Mouse (Mus musculus) intestine, embryonic 14.5 days (tissue): ENCODE data around the gene Uimc1. TPM values are rescaled to one million over a fixed set of nuclear protein-coding genes. Genes with fewer than 3 reads are reported as not detected.

Source experiments
- ATAC-seq: fragments of 200-750 bp; cut with Nextera tagmentation; replicated peaks from 2 replicates; pipeline ENCODE4 v1.8.0; 2017; ENCODE audit warnings: low read depth, moderate number of reproducible peaks, moderate TSS enrichment, moderate library complexity; ENCODE audit not compliant: low FRiP score, low TSS enrichment
- DNase-seq: peaks from one replicate; pipeline ENCODE4 v3.0.0-alpha.2; 2018; ENCODE audit warnings: low spot score
- H3K27ac ChIP-seq: fragments of 300-500 bp; sonication (generic); 2 replicates; pipeline ENCODE4 v1.5.1; 2014; ENCODE audit warnings: low read depth, mild to moderate bottlenecking, control low read depth
- H3K27me3 ChIP-seq: fragments of 300-500 bp; sonication (generic); replicated peaks from 2 replicates; pipeline ENCODE4 v1.6.1; 2014; ENCODE audit warnings: low read length, control low read depth; ENCODE audit not compliant: control insufficient read depth, insufficient read depth
- H3K36me3 ChIP-seq: fragments of 300-500 bp; sonication (generic); 2 replicates; pipeline ENCODE4 v1.6.1; 2014; ENCODE audit warnings: low read length, control low read depth; ENCODE audit not compliant: control insufficient read depth, insufficient read depth
- H3K4me1 ChIP-seq: fragments of 300-500 bp; sonication (generic); replicated peaks from 2 replicates; pipeline ENCODE4 v1.6.1; 2014; ENCODE audit warnings: low read length, control low read depth, mixed read lengths; ENCODE audit not compliant: control insufficient read depth, insufficient read depth
- H3K4me2 ChIP-seq: fragments of 300-500 bp; sonication (generic); 2 replicates; pipeline ENCODE4 v1.6.1; 2014; ENCODE audit warnings: low read length
- H3K4me3 ChIP-seq: fragments of 300-500 bp; sonication (generic); 2 replicates; pipeline ENCODE4 v1.5.1; 2014; ENCODE audit warnings: low read depth, low read length, control low read depth, mixed read lengths
- H3K9ac ChIP-seq: fragments of 300-500 bp; sonication (generic); 2 replicates; pipeline ENCODE4 v1.6.1; 2014; ENCODE audit warnings: mild to moderate bottlenecking, low read length
- H3K9me3 ChIP-seq: fragments of 300-500 bp; sonication (generic); 2 replicates; pipeline ENCODE4 v1.6.1; 2016; ENCODE audit warnings: low read length, control low read depth; ENCODE audit not compliant: control insufficient read depth
- WGBS: fragments of 180-500 bp; shearing (Covaris S2); extraction: QIAGEN DNeasy Blood & Tissue Kit; methylation state at CpG from one replicate; pipeline ENCODE4 v1.1.7; 2014; 5-methylcytosine and 5-hydroxymethylcytosine counted together
- polyA plus RNA-seq: library from polyadenylated mRNA; unstranded; fragments of >200 nt; fragmentation: Nextera tagmentation; extraction: Ambion mirVana; gene quantifications from 2 replicates; pipeline ENCODE4 v1.2.1, GENCODE M21; 2014

Uimc1 gene
- 23.8 and 27.8 TPM in 2 replicates for polyA plus RNA-seq

DNA sequence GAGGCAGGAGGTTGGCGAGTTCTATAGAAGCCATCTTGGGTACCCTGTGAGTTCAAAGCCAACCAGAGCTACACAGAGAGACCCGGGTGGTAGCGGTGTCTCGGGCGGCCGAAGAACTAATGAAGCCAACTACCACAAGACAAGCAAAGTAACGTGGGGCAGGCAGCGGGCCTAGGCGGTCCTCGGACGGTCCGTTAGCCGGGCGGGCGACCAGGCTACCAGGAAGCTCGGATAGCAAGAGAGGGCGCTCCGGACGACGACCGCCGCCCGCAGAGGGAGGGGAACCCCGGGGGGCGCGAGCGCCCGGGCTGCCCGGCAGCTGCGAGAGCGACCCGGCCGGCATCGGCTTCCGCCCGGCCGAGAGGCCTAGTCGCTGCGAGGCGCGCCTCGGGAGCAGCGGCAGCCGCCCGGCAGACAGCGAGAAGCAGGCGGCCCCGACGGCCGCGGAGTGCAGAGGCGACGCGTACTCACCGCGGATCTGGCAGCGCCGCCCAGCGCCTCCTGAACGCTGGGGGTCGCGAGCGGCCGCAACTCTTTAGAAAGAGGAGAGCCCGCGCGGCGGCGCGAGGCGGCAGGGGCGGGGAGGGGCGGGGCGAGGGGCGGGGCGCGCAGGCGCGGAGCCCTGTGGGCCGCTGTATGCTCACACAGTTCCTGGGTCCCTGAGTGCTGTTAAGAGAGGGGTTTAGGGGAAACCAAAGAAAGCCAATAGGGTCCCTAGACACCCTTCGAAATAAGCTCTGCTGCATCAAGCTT lies at the start of gene Uimc1:
Gene Uimc1 (minus strand): TSS at position 575 of the 753 bp plus-strand sequence.
- H3K27ac ChIP-seq = peak within 1 kb of the TSS; percentile 91
- under 1% methylated on average over 68 of the region's 81 CpGs for WGBS
- H3K36me3 ChIP-seq = no peaks in the 10 kb centered on the region
- H3K9ac ChIP-seq = peak within 1 kb of the TSS; percentile 89
- ATAC-seq = peak; percentile 88
- peak within 1 kb of the TSS; percentile 71 for H3K4me2 ChIP-seq
- H3K4me1 ChIP-seq = 0 out of 2 replicates have a peak, but pooled peaks cover 3% of the 10 kb centered on the region
- no peaks in the 10 kb centered on the region for H3K9me3 ChIP-seq
- peak; percentile 88 for DNase-seq
- H3K27me3 ChIP-seq = no peaks in the 10 kb centered on the region
- peak within 1 kb of the TSS; percentile 71 for H3K4me3 ChIP-seq

DNA sequence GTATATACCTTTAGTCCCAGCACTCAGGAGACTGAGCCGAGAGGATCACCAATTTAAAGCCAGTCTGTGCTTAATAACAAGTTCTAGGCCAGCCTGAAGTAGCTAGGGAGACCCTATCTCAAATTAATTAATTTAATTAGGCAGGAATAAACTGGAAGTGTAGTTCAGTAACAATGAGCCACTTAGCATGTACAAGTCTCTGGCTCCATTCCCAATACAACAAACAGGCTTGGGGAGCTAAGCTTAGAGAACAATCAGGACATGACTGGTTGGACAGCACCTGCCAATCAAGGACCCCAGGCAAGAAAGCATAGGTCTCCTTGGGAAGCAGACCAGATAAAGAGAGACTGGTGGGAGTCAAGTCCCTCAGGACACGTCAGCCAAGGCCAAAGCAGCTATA lies 40.2 kb upstream of the Uimc1 start:
- Histone ChIP-seq H3K36me3 (no peaks in the 10 kb centered on the region), H3K27me3 (no peaks in the 10 kb centered on the region), H3K4me2 (no peak overlapping the region), H3K9ac (no peak overlapping the region), H3K9me3 (no peaks in the 10 kb centered on the region), H3K4me3 (no peak overlapping the region), H3K27ac (no peak overlapping the region), H3K4me1 (0 out of 2 replicates have a peak, but pooled peaks cover 4% of the 10 kb centered on the region)
- DNase-seq = no peak
- WGBS = 72% methylated on average over 2 of the region's 2 CpGs
- no peak for ATAC-seq

DNA sequence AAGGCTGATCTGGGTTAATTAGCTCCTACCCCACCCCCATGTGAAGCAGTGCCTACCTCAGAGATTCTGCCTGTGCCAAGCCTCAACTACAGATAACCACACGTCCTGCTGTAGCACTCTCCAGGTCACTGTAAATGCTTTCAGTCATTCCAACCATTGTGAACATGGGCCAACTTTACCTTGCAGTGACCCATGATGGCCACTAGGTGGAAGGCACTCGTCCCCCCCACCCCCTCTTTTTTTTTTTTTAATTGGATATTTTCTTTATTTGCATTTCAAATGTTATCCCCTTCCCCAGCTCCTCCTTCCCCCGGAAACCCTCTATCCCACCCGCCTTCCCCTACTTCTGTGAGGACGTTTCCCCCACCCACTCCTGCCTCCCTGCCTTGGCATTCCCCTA lies 35.3 kb upstream of the Uimc1 start:
- 5% methylated on average over 5 of the region's 5 CpGs for WGBS
- Histone ChIP-seq H3K9me3 (no peaks in the 10 kb centered on the region), H3K4me2 (no peak overlapping the region), H3K4me1 (0 out of 2 replicates have a peak, but pooled peaks cover 4% of the 10 kb centered on the region), H3K27ac (no peak overlapping the region), H3K27me3 (no peaks in the 10 kb centered on the region), H3K4me3 (no peak overlapping the region), H3K36me3 (peaks cover 36% of the 10 kb centered on the region), H3K9ac (no peak overlapping the region)
- no peak for DNase-seq
- ATAC-seq = no peak

GRCm38 (mm10) chr13:55133448-55133847 lies 33.3 kb upstream of the Uimc1 start, which contains the start of gene Gm17617:
Gene Gm17617 (minus strand): TSS chr13:55133548.
- H3K27me3 ChIP-seq = no peaks in the 10 kb centered on the region
- H3K9ac ChIP-seq = no peak within 1 kb of the TSS
- 0 out of 2 replicates have a peak, but pooled peaks cover 4% of the 10 kb centered on the region for H3K4me1 ChIP-seq
- WGBS = 98% methylated on average over 2 of the region's 2 CpGs
- H3K36me3 ChIP-seq = peaks cover 53% of the 10 kb centered on the region
- no peak within 1 kb of the TSS for H3K4me3 ChIP-seq
- ATAC-seq (no peak), DNase-seq (no peak)
- no peak within 1 kb of the TSS for H3K4me2 ChIP-seq
- H3K9me3 ChIP-seq = no peaks in the 10 kb centered on the region
- no peak within 1 kb of the TSS for H3K27ac ChIP-seq

GRCm38 (mm10) chr13:55124903-55125302 lies 24.8 kb upstream of the Uimc1 start:
- Histone ChIP-seq H3K4me2 (no peak overlapping the region), H3K9ac (no peak overlapping the region), H3K36me3 (peaks cover 68% of the 10 kb centered on the region), H3K27me3 (no peaks in the 10 kb centered on the region), H3K4me1 (no peaks in the 10 kb centered on the region), H3K27ac (no peak overlapping the region), H3K4me3 (no peak overlapping the region), H3K9me3 (no peaks in the 10 kb centered on the region)
- ATAC-seq (no peak), DNase-seq (no peak)
- 92% methylated on average over 6 of the region's 6 CpGs for WGBS

DNA sequence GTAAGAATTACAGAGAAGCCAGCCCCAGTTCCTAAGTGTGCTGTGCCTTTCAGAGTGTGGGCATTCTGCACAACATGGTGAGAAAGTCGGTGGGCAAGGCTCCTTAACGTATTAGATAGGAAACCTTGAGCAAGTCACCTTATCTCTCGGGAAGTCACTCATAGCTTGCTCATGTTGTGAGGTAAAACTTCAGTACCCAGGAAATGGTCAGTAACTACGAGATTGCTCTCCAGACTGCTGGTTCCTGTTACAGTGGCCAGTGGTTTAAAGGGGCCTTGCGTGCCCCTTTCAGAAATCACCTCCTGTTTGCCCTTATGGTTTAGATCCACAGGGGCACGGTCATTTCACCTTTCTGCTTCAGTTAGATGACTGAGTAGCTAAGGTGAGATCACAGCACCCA lies 14.3 kb upstream of the Uimc1 start:
- H3K9ac ChIP-seq = no peak overlapping the region
- H3K36me3 ChIP-seq = peaks cover 53% of the 10 kb centered on the region
- ATAC-seq = no peak
- WGBS = 80% methylated on average over 6 of the region's 6 CpGs
- no peak overlapping the region for H3K4me3 ChIP-seq
- no peaks in the 10 kb centered on the region for H3K27me3 ChIP-seq
- H3K9me3 ChIP-seq = no peaks in the 10 kb centered on the region
- no peak overlapping the region for H3K27ac ChIP-seq
- no peaks in the 10 kb centered on the region for H3K4me1 ChIP-seq
- H3K4me2 ChIP-seq = no peak overlapping the region
- DNase-seq = no peak

DNA sequence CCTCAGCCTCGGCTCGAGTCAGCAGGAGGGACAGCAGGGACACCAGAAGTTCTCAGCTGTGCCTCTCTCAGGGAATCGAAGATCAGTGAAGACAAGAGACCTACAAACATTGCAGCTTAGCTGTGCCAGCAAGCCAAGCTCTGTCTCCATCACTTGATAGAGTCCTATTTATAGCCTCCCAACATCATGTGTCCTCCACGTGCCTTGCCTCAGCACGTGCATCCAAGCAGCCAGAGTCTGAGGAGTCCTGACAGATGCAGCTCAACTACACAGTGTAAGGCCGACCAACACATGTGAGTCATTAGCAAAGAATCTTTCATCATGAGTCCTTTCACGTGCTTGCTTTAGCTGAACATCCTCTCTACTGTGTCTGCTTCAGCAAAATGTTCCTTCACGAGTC lies 7.6 kb upstream of the Uimc1 start:
- WGBS = 90% methylated on average over 8 of the region's 8 CpGs

DNA sequence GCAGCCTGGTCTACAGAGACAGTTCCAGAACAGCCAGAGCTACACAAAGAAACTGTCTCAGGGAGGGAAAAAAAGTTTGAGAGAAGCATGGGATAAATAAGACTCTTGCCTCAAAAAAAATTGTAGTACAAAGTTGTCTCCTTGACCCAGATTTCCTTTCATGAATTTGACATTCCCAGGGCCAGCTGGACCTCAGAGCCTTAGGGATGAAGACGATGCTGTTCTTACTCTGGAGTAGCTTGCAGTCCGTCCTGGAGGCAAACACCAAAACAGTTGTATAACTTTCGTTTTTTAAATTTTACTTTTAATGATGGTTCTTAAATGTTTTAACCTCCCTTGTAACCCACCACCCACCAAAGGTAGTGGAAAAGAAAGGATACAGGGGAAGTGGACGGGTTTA lies 7.0 kb upstream of the Uimc1 start:
- WGBS = 92% methylated on average over 4 of the region's 4 CpGs
- DNase-seq (no peak), ATAC-seq (no peak)
- H3K27me3 ChIP-seq = no peaks in the 10 kb centered on the region
- no peak overlapping the region for H3K4me2 ChIP-seq
- H3K4me3 ChIP-seq = no peak overlapping the region
- H3K9ac ChIP-seq = no peak overlapping the region
- peaks cover 8% of the 10 kb centered on the region for H3K4me1 ChIP-seq
- H3K9me3 ChIP-seq = no peaks in the 10 kb centered on the region
- peaks cover 17% of the 10 kb centered on the region for H3K36me3 ChIP-seq
- no peak overlapping the region for H3K27ac ChIP-seq

More for the DNA sequence above, 7.6 kb upstream of the Uimc1 start:
- no peak overlapping the region for H3K27ac ChIP-seq
- peaks cover 17% of the 10 kb centered on the region for H3K36me3 ChIP-seq
- no peak overlapping the region for H3K9ac ChIP-seq
- no peaks in the 10 kb centered on the region for H3K9me3 ChIP-seq
- peaks cover 8% of the 10 kb centered on the region for H3K4me1 ChIP-seq
- ATAC-seq (no peak), DNase-seq (no peak)
- no peak overlapping the region for H3K4me2 ChIP-seq
- H3K4me3 ChIP-seq = no peak overlapping the region
- no peaks in the 10 kb centered on the region for H3K27me3 ChIP-seq
